Mouse (Mus musculus): ENCODE measurements at regions not wholly inside any gene's neighbourhood (a gene's known extent, or its start where the extent isn't known, plus 50 kb on each side); places are given as distances from the start of the nearest gene placed in this dataset.

DNA sequence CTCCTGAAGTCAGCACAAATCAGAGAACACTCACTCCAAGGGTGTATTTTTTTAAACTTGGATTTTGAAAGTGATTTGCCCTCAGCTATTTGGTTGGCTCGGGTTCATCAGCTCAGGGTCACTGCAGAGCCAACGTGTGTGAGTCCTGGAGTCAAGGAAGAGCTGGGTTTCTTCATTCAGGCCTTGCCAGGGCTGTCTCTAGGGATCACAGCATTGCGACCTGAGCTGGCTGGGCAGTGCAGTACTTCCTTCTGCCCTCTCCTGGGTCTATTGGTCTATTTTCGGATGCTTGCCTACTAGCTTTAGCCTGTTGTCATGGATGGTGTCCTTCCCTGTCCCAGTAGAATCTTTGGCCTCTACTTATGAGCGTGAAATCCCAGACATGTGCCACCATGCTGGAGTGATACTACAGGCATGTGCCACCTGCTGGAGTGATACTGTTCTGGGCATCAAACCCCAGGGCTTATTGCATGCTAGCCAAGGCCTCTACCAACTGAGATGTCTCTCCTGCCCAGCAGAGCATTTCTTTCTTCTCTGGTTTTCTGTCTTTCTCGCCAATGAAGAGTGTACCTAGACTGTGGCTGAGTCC is 211.7 kb upstream of the Rbfox1 start:
- DNase-seq (ENCODE audit: low spot score), result no peak

DNA sequence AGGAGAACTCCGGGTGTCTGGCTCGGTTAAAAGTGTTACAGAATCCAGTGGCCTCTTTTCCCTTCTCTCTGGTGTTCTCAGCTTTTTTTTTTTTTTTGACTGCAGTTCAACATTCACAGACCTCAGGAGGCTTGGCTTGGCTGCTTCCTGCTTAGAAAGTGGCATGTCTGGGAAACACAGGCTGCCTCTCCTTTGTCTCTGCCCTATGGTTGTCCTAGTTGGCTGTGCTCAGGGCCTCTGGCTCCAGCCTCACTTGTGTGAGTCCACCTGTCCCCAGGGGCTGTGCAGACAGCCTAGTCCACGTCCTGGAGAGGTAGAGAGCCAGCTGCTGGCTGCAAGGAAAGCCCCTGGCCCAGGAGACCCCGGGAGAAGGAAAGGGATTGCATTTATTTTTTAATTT is 212.3 kb upstream of the Rbfox1 start:
- no peak for DNase-seq (ENCODE audit: low spot score)

DNA sequence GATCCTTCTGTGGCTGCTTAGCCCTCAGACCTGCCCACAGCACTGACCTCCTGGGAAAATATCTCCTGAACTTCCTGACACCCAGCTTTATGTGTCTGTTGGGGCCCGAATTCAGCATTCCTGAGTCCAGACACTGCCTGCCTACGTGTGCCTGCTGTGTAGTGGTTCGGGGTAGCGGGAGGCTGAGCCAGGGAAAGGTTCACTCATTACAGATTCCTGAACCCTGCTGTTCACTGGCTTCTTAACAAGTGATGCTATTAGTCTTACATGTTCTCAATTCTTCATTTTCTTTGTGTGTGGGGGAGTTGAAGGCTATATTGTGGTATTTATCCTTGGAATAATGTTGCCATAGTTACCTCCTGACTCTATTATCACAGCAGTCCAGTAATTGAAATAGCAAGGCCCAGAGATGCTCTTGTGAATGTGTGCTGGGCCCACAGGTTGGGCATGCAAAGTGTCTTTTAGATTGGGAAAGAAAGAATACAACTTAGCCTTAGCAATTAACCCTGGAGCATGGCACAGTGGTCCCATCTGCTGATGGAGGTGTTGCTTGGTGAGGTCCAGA is 216.7 kb upstream of the Rbfox1 start:
- no peak for DNase-seq (ENCODE audit: low spot score)

- DNase-seq (ENCODE audit: low spot score), result no peak
These were observed 223.2 kb upstream of the Rbfox1 start for GRCm38 (mm10) chr16:5661918-5662317.

- no peak for DNase-seq (ENCODE audit: low spot score)
These were observed 233.6 kb upstream of the Rbfox1 start for GRCm38 (mm10) chr16:5651551-5651950.

DNA sequence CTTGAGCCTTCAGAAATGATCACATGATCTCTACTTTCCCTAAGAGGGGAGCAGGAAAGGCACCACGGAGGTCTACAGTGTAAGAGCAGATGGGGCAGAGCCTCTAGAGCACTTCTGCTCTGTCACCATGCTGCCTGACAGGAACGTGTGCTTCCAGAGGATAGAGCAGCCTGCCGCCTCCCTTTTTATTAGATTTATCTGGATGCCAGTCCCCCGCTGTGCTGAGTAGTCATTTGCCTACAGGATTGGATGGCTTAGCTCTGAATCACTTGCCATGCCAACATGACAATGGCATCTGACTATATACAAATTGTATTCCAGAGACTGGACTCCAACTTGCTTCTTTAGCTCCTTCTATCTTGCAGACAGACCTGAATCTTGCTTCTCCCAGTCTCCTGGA is 234.2 kb upstream of the Rbfox1 start:
- no peak for DNase-seq (ENCODE audit: low spot score)

DNA sequence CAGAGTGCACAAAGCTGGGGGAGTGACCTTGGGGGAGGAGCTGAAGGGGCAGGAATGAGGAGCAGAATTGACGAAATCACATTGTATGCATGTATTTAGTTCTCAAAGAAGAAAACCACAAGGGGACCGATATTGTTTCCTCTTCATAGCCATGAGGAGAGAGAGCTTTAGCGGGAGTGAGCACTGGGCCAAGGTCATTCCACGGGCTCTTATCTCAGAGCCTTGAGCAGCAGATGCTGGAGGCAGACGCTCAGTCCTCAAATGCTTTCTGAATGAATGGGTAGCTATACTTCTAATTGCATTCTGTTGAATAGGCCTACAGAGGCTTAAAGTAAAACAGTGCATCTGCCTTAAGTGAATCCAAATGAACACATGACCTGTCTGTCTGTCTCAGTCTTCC is 245.2 kb upstream of the Rbfox1 start:
- DNase-seq (ENCODE audit: low spot score), result no peak

GRCm38 (mm10) chr16:5629996-5630395 is 255.2 kb upstream of the Rbfox1 start:
- DNase-seq (ENCODE audit: low spot score), result no peak

- DNase-seq (ENCODE audit: low spot score), result no peak
These were observed 257.2 kb upstream of the Rbfox1 start for GRCm38 (mm10) chr16:5627910-5628309.

- DNase-seq (ENCODE audit: low spot score), result no peak
These were observed 257.8 kb upstream of the Rbfox1 start for GRCm38 (mm10) chr16:5627117-5627909.

DNA sequence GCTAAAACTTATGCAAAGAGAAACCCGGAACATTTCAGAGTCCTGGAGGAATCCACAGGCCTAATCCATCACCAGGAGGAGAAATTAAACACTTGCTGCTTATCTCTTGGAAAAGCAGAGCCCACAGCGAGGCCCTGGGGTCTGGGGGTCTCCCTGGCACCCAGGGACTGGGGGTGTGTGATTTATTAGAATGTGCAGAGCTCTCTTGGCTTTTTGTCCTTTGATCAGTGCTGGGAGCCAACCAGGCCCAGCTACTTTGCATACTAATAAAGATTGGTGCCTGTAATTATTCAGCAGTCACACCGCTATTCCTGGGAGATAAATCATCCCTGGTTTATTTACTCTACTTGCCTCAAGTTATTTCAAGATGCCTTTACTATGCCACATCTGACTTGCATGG is 260.0 kb upstream of the Rbfox1 start:
- no peak for DNase-seq (ENCODE audit: low spot score)

DNA sequence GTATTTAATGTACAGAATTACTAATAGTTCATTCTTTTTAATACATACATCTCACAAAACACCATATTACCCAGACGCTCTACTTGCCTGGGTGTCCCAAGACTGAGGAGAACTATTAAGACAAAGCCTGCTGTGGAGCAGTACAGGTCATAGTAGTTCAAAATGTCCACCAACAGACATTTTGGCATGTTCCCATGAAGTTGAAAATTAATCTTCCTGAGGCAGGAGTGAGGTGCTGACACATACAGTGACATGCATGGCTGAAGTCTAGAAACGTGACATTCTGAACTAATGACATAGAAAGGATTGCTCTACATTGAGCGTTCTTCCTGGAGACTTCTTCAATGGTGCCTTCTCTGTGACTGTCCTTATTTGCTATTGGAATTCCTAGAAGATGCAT is 264.6 kb upstream of the Rbfox1 start:
- DNase-seq (ENCODE audit: low spot score), result no peak

- DNase-seq (ENCODE audit: low spot score), result no peak
These were observed 268.8 kb upstream of the Rbfox1 start for GRCm38 (mm10) chr16:5616356-5616755.

DNA sequence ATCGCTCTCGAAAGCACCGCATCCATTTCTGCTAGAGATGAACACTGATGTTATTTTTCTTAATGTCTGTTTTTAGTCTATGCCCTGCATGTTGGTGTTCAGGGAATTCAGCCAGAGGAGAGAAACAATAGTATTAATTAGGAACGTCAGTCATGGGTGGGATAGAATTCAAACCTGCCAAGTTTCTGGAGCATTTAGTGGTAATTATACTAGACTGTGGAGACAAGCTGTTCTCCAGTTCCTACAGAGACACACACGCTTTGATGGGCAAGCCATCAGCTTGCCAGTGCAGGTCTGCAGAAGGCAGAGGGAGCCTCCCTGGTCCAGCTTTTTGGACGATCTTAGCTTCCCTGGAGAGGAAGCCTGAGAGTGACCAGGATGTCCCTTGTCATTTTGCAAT is 289.8 kb upstream of the Rbfox1 start:
- no peak for DNase-seq (ENCODE audit: low spot score)

DNA sequence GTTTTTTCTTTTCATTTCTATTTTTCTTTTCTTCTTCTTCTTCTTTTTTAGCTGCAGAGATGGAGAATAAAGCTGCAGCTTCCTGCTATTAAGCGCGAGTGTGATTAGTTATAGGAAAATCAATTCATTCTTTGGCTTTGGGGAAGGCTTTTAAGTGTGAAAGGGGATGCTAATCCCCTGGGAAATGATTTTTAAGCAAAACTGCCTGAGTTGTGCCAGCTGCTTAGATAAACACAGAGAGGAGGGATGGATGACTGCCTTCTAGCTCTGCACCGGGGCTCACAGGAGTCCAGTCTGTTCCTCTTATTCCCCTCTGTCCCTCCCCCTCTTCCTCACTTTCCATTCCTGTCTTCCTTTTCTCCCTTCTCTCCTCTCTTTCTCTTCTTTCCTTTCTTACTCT is 306.8 kb upstream of the Rbfox1 start:
- DNase-seq (ENCODE audit: low spot score), result no peak

DNA sequence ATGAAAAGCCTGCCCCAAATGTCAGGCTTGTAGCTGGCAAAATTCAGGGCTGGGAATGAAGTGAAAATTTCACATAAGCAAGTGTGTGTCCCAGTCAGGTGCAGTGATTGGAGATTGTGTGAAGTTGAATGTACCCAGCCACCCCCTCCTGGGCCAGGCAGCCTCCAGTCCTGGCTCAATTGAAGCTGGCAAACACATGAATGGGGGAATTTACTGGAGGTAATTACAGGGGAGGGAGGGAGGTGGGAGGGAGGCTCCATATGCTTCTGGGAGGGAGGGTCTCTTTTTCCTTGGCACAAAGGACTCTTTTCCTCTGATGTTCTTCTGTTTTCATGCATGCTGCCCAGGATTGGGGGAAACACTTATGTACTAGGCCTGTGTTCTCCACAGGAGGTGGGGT is 312.4 kb upstream of the Rbfox1 start:
- no peak for DNase-seq (ENCODE audit: low spot score)

GRCm38 (mm10) chr16:5570619-5571018 is 314.5 kb upstream of the Rbfox1 start:
- DNase-seq (ENCODE audit: low spot score), result no peak

DNA sequence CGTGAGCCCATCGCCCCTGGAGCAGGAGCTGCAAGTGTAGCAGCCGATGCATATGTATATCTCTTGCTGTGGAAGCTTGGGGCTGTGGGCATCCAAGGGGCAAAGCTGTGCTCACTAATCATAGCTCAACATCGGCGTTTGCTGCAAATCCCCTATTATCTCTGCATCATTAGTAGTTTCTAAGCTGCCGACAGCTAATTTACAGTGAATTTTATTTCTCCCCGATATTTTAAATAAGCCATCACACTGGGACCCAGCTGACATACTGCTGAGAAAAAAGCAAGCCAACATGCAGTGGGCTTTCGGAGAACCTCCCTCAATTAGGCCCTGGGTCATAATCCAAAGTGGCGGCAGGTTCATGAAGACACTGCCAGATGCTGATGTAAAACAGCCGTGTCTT is 313.3 kb upstream of the Eef2kmt start:
- no peak for DNase-seq (ENCODE audit: low spot score)

DNA sequence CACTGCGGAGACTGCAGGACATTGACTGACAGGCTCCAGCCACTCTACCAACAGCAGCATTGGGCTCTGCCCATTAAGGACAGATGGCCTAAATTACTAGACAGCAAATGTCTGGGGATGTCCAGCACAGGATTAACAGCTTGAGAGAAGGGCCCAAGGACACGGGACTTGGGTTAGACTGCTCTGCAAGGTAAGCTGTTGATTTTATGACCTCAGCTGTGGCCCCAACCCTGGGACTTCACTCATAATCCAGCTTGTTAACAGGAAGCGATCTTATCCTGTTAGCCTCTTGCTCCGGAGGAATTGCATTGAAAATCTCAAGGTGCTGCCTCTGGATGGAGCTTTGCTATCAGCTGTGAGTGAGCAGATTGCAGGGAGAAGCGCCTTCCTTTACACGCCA is 293.2 kb upstream of the Eef2kmt start:
- no peak for DNase-seq (ENCODE audit: low spot score)

DNA sequence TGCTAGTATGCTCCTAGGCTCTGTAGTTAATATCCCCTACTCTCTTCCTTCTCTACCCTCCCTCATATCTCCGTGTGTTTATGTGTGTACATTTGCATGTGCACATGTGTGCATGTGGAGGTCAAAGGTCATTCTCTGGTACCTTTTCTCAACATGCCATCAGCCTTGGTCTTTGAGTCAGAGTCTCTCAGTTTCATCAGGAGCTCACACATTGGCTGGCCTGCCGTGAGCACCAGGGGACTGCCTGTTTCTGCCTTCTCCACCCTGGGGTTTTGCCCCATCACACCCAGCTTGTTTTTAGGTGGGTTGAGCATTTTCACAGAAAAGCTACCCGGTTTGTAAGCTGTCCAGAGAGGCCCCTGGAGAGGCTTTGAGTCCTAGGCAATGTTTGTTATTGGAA is 292.8 kb upstream of the Eef2kmt start:
- no peak for DNase-seq (ENCODE audit: low spot score)

DNA sequence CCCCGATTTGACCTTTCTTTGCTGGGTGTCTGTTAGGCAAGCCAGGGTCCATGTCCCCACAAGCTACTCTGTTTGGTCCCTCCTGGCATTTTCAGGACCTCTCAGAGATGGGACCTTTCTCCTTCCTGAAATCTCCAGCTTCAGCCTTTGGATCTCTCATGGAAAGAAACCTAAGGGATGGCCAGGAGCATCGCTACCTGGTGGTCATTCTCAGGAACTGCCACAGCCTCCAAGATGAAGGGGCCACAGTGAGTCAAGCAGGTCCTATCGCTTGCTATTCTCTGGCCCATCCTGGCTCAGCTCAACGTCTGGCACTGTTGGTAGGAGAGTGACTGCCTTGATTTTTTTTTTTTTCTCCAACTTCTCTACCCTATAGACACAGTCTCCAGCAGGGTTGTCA is 291.0 kb upstream of the Eef2kmt start:
- no peak for DNase-seq (ENCODE audit: low spot score)

DNA sequence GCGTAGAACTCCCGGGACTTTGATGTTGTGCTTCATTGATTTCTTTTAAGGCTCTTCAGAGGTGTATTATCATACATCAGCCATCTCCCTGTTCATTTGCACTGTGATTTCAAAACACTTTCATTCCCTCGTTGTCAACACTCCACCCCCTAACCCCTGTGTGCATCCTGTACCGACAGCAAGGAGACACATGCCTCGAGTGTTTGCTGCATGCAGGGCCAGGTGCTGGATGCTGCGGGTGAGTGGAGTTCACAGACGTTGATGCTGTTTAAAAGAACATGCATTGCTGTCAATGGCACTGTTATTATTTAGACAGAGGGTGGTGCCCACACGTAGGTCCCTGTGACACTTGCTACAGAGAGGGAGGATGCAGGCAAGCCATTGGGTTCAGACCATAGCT is 290.0 kb upstream of the Eef2kmt start:
- no peak for DNase-seq (ENCODE audit: low spot score)

DNA sequence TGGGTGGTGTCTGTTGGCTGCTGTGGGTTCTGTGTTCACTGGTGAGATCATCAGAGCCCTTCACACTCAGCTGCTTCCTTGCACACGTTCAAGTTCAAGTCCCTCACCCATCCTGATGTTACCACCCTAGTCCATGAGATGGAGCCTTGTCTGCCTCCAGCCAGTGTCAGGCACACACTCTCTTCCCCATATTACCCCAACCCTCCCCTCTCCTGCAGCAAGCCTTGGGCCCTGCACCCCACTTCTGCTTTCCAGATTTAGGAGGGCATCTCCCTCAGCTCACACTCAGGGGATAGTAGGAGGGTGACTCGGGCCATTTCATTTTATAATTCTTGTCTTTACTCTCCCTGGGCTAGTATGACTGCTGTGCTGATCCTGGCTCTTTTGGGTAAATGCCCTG is 288.7 kb upstream of the Eef2kmt start:
- no peak for DNase-seq (ENCODE audit: low spot score)
